Mouse (Mus musculus): Measurements from ENCODE around the gene Arl9. TPM values are rescaled to one million over a fixed set of nuclear protein-coding genes. Genes with fewer than 3 reads are reported as not detected.
"Not testable (repeated sequence)": the region's sequence is repeated elsewhere in the genome, so short reads cannot be mapped to it uniquely, and the experiment has no call there.

The Arl9 gene
- polyA plus RNA-seq, 1 experiment from 2014 or later: not detected

DNA sequence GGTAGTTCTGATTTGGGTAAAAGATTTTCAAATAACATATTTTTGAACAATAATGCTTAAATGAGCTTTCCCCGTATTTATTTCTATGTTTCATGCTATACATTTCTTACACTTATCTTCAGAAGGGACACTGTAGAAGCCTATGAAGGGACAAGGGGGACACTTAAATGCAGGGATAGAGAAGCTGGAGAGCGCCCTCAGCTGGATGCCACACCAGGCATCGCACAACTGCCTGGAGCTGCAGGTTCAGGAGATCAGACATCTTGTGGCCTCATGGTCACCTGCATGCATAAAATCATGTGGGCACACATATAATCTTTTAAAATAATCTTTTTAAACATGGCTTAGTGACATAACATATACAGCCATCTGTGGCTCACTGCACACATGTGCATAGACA, 39.2 kb upstream of the Arl9 start:
- no peak overlapping the region for H3K27ac ChIP-seq (ENCODE audit: low read depth, low read length)
- peak; percentile 54 for TF ChIP-seq CTCF (IDR thresholded peaks at IDR 0.05; ENCODE audit: low read depth)
- H3K4me1 ChIP-seq (replicated peaks; ENCODE audit: control insufficient read depth, insufficient read depth, low read length): no peaks in the 10 kb centered on the region
- no peak overlapping the region for H3K9ac ChIP-seq (ENCODE audit: low read depth, low read length)
- H3K36me3 ChIP-seq (ENCODE audit: control insufficient read depth, insufficient read depth): peaks cover 73% of the 10 kb centered on the region
- no peak overlapping the region for H3K4me3 ChIP-seq (ENCODE audit: low read depth, low read length)
- H3K9me3 ChIP-seq (ENCODE audit: control insufficient read depth): no peaks in the 10 kb centered on the region
- H3K27me3 ChIP-seq (replicated peaks; ENCODE audit: control insufficient read depth, insufficient read depth, low read length): no peaks in the 10 kb centered on the region
- ATAC-seq: no peak
- 91% methylated on average over 3 of the region's 3 CpGs for WGBS
- H3K4me2 ChIP-seq (replicated peaks; ENCODE audit: low read depth): no peak overlapping the region

DNA sequence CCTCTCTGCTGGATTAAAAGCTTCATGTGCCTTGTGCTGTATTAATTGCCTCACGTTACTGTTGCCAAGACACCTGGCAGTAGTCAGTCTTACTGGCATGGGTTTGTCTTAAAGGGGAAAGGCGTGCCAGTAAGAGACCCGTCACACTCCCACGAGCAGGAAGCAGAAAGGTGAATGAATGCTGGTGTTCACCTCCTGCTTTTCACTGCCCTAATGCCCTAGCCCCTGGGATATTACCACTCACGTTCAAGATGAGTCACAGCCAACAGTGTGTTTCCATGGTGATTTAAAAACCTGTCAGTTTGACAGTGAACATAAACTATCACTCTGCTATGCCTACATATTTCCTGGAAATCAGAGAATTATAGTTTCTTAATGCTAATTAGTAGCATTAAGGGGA, 34.6 kb upstream of the Arl9 start:
- WGBS: 49% methylated on average over 5 of the region's 5 CpGs
- Histone ChIP-seq H3K36me3 (ENCODE audit: control insufficient read depth, insufficient read depth) (peaks cover 42% of the 10 kb centered on the region), H3K9me3 (ENCODE audit: control insufficient read depth) (no peaks in the 10 kb centered on the region), H3K27ac (ENCODE audit: low read depth, low read length) (no peak overlapping the region), H3K4me2 (replicated peaks; ENCODE audit: low read depth) (no peak overlapping the region), H3K4me1 (replicated peaks; ENCODE audit: control insufficient read depth, insufficient read depth, low read length) (no peaks in the 10 kb centered on the region), H3K4me3 (ENCODE audit: low read depth, low read length) (no peak overlapping the region), H3K9ac (ENCODE audit: low read depth, low read length) (no peak overlapping the region), H3K27me3 (replicated peaks; ENCODE audit: control insufficient read depth, insufficient read depth, low read length) (no peaks in the 10 kb centered on the region)
- ATAC-seq: no peak
- no peak for TF ChIP-seq CTCF (IDR thresholded peaks at IDR 0.05; ENCODE audit: low read depth)

DNA sequence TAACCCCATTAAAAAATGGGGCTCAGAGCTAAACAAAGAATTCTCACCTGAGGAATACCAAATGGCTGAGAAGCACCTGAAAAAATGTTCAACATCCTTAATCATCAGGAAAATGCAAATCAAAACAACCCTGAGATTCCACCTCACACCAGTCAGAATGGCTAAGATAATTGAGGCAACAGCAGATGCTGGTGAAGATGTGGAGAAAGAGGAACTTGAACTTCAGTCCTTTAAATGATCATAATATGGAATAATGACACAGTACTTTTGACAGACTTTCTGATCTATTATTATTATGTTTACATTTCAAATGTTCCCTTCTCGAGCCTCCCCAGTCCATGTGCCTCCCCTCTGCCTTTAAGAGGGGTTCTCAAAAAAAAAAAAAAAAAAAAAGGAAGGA, 32.7 kb upstream of the Arl9 start:
- not testable (repeated sequence) for H3K27me3 ChIP-seq (replicated peaks; ENCODE audit: control insufficient read depth, insufficient read depth, low read length); H3K4me2 ChIP-seq (replicated peaks; ENCODE audit: low read depth); H3K4me3 ChIP-seq (ENCODE audit: low read depth, low read length); H3K4me1 ChIP-seq (replicated peaks; ENCODE audit: control insufficient read depth, insufficient read depth, low read length); H3K9me3 ChIP-seq (ENCODE audit: control insufficient read depth); H3K9ac ChIP-seq (ENCODE audit: low read depth, low read length); H3K27ac ChIP-seq (ENCODE audit: low read depth, low read length); ATAC-seq
- 68% methylated on average over 1 of the region's 1 CpGs for WGBS
- peaks cover 26% of the 10 kb centered on the region for H3K36me3 ChIP-seq (ENCODE audit: control insufficient read depth, insufficient read depth)

DNA sequence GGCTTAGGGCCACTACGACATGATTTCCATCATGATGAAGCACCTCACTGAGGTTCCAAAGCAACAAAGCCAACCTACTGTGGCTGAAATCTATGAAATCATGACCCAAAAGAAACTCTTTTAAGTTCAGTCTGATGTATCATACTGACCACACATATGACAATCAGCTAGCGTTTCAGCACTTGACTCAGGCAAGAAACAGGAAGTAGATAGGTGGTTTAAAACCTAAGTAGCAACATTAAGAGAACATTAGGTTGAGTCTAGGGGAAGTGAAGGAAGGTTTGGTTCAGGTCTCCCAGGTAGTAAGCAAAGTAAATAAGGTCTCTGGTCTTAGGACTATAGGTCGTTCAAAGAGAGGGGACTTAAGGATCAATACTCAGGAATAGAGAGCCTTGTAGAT, 30.4 kb upstream of the Arl9 start:
- no peak for TF ChIP-seq CTCF (IDR thresholded peaks at IDR 0.05; ENCODE audit: low read depth)
- 50% methylated on average over 3 of the region's 3 CpGs for WGBS

DNA sequence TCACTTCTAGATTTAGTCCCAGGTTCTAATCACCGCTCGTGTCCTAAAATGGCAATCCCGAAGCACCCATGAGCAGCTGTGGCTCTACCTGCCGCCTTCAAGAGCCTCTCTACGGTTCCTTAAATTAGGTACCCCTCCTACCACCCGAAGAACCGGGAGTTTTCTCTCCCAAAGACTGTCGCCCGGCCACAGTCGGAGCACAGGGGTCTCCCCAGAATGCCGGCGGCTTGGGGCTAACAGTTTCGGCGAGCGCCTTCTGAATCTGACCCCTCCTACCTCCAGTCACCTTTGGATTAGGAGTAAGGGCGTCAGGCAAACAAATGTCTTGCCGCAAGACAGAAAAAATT, 29.7 kb upstream of the Arl9 start:
- Histone ChIP-seq H3K4me1 (replicated peaks; ENCODE audit: control insufficient read depth, insufficient read depth, low read length) (no peaks in the 10 kb centered on the region), H3K27me3 (replicated peaks; ENCODE audit: control insufficient read depth, insufficient read depth, low read length) (no peaks in the 10 kb centered on the region), H3K36me3 (ENCODE audit: control insufficient read depth, insufficient read depth) (peaks cover 13% of the 10 kb centered on the region), H3K4me3 (ENCODE audit: low read depth, low read length) (peak overlapping the region; percentile 94), H3K4me2 (replicated peaks; ENCODE audit: low read depth) (peak overlapping the region; percentile 89), H3K9ac (ENCODE audit: low read depth, low read length) (peak overlapping the region; percentile 79), H3K9me3 (ENCODE audit: control insufficient read depth) (no peaks in the 10 kb centered on the region), H3K27ac (ENCODE audit: low read depth, low read length) (no peak overlapping the region)
- 1% methylated on average over 17 of the region's 17 CpGs for WGBS
- no peak for TF ChIP-seq CTCF (IDR thresholded peaks at IDR 0.05; ENCODE audit: low read depth)
- no peak for ATAC-seq

More for the DNA sequence above, 30.4 kb upstream of the Arl9 start:
- Histone ChIP-seq H3K4me2 (replicated peaks; ENCODE audit: low read depth) (peak overlapping the region; percentile 89), H3K36me3 (ENCODE audit: control insufficient read depth, insufficient read depth) (peaks cover 13% of the 10 kb centered on the region), H3K27ac (ENCODE audit: low read depth, low read length) (no peak overlapping the region), H3K9ac (ENCODE audit: low read depth, low read length) (peak overlapping the region; percentile 79; the same call in 1 of the 2 replicates), H3K9me3 (ENCODE audit: control insufficient read depth) (no peaks in the 10 kb centered on the region), H3K4me3 (ENCODE audit: low read depth, low read length) (peak overlapping the region; percentile 94), H3K4me1 (replicated peaks; ENCODE audit: control insufficient read depth, insufficient read depth, low read length) (no peaks in the 10 kb centered on the region), H3K27me3 (replicated peaks; ENCODE audit: control insufficient read depth, insufficient read depth, low read length) (no peaks in the 10 kb centered on the region)
- ATAC-seq: no peak

DNA sequence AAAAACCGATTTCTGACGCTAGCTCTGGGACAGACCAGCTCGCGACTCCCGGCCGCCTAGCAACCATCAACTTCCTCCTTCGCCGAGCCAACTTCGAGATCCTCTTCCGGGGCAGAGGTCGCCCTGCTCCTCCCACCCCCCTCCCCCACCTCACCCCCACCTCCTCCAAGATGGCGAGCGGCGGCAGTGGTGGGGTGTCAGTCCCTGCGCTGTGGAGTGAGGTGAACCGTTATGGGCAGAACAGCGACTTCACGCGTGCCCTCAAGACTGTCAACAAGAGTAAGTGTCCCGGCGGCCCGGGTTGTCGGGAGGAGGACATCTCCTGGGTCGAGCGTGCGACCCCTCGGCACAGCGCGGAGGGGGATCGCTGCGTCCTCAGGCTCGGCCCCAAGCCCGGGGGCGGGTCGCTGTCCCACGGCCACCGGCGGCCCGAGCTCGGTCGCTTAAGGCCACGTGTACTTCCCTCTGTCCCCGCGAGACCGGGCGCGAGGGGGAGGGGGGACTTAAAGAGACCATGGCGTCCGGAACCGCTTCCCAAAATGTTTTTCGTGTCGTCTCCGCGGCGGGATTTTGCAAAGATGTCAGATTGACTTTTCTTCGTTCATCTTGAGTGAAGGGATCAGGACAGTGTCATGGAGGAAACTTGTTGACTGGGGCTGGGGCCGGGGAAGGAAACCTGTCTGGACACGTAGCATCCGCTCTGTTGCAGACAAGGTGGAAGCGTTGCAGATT, 29.1 kb upstream of the Arl9 start, which contains the start of gene Srp72:
Srp72 (plus strand) TSS at position 130 of the 732 bp plus-strand sequence.
- Histone ChIP-seq H3K4me1 (replicated peaks; ENCODE audit: control insufficient read depth, insufficient read depth, low read length) (no peaks in the 10 kb centered on the region), H3K9me3 (ENCODE audit: control insufficient read depth) (no peaks in the 10 kb centered on the region), H3K27me3 (replicated peaks; ENCODE audit: control insufficient read depth, insufficient read depth, low read length) (no peaks in the 10 kb centered on the region), H3K36me3 (ENCODE audit: control insufficient read depth, insufficient read depth) (peaks cover 16% of the 10 kb centered on the region), H3K9ac (ENCODE audit: low read depth, low read length) (peak within 1 kb of the TSS; percentile 79), H3K27ac (ENCODE audit: low read depth, low read length) (peak within 1 kb of the TSS; percentile 89), H3K4me3 (ENCODE audit: low read depth, low read length) (peak within 1 kb of the TSS; percentile 94), H3K4me2 (replicated peaks; ENCODE audit: low read depth) (peak within 1 kb of the TSS; percentile 89)
- WGBS: under 1% methylated on average over 60 of the region's 60 CpGs
- ATAC-seq: peak; percentile 92
- no peak for TF ChIP-seq CTCF (IDR thresholded peaks at IDR 0.05; ENCODE audit: low read depth)
